Mouse (Mus musculus): ENCODE measurements at regions not wholly inside any gene's neighbourhood (a gene's known extent, or its start where the extent isn't known, plus 50 kb on each side); places are given as distances from the start of the nearest gene placed in this dataset.

- Histone ChIP-seq H3K27me3 (no peaks in the 10 kb centered on the region), H3K4me2 (replicated peaks) (no peak overlapping the region), H3K9me3 (no peaks in the 10 kb centered on the region), H3K27ac (replicated peaks) (no peak overlapping the region), H3K4me1 (no peaks in the 10 kb centered on the region), H3K4me3 (no peak overlapping the region), H3K36me3 (no peaks in the 10 kb centered on the region), H3K9ac (replicated peaks) (no peak overlapping the region)
- ATAC-seq (replicated peaks), result peak; percentile 63
- 46% methylated on average over 2 of the region's 2 CpGs for WGBS
Measured at GRCm38 (mm10) chr12:42369029-42369577, 882.9 kb upstream of the Lrrn3 start.

GRCm38 (mm10) chr12:42338996-42339680 lies 852.9 kb upstream of the Lrrn3 start:
- no peak for ATAC-seq (replicated peaks)
- no peaks in the 10 kb centered on the region for H3K9me3 ChIP-seq
- no peak overlapping the region for H3K4me3 ChIP-seq
- no peaks in the 10 kb centered on the region for H3K4me1 ChIP-seq
- WGBS, result 75% methylated on average over 3 of the region's 3 CpGs
- H3K27ac ChIP-seq (replicated peaks), result no peak overlapping the region
- H3K36me3 ChIP-seq, result no peaks in the 10 kb centered on the region
- no peak overlapping the region for H3K4me2 ChIP-seq (replicated peaks)
- no peak overlapping the region for H3K9ac ChIP-seq (replicated peaks)
- H3K27me3 ChIP-seq, result no peaks in the 10 kb centered on the region

- no peaks in the 10 kb centered on the region for H3K9me3 ChIP-seq
- H3K27me3 ChIP-seq, result no peaks in the 10 kb centered on the region
- no peak overlapping the region for H3K9ac ChIP-seq (replicated peaks)
- no peaks in the 10 kb centered on the region for H3K36me3 ChIP-seq
- H3K4me3 ChIP-seq, result no peak overlapping the region
- 86% methylated on average over 6 of the region's 6 CpGs for WGBS
- H3K4me1 ChIP-seq, result no peaks in the 10 kb centered on the region
- no peak overlapping the region for H3K27ac ChIP-seq (replicated peaks)
- ATAC-seq (replicated peaks), result no peak
- H3K4me2 ChIP-seq (replicated peaks), result no peak overlapping the region
Measured at GRCm38 (mm10) chr12:42306429-42306828, 820.2 kb upstream of the Lrrn3 start.

- no peak overlapping the region for H3K4me2 ChIP-seq (replicated peaks)
- H3K4me1 ChIP-seq, result no peaks in the 10 kb centered on the region
- H3K27me3 ChIP-seq, result no peaks in the 10 kb centered on the region
- no peak overlapping the region for H3K27ac ChIP-seq (replicated peaks)
- H3K9me3 ChIP-seq, result no peaks in the 10 kb centered on the region
- no peak overlapping the region for H3K9ac ChIP-seq (replicated peaks)
- ATAC-seq (replicated peaks), result no peak
- no peak overlapping the region for H3K4me3 ChIP-seq
- H3K36me3 ChIP-seq, result no peaks in the 10 kb centered on the region
- 78% methylated on average over 9 of the region's 9 CpGs for WGBS
Measured at GRCm38 (mm10) chr12:42277241-42278032, 791.2 kb upstream of the Lrrn3 start.

GRCm38 (mm10) chr12:42250410-42250809 lies 764.2 kb upstream of the Lrrn3 start:
- no peak overlapping the region for H3K9ac ChIP-seq (replicated peaks)
- H3K36me3 ChIP-seq, result no peaks in the 10 kb centered on the region
- H3K4me1 ChIP-seq, result no peaks in the 10 kb centered on the region
- no peaks in the 10 kb centered on the region for H3K27me3 ChIP-seq
- H3K27ac ChIP-seq (replicated peaks), result no peak overlapping the region
- H3K4me3 ChIP-seq, result no peak overlapping the region
- no peak for ATAC-seq (replicated peaks)
- no peak overlapping the region for H3K4me2 ChIP-seq (replicated peaks)
- no peaks in the 10 kb centered on the region for H3K9me3 ChIP-seq

GRCm38 (mm10) chr12:42229235-42229634 lies 743.0 kb upstream of the Lrrn3 start:
- H3K9ac ChIP-seq (replicated peaks), result no peak overlapping the region
- 0 out of 2 replicates have a peak, but pooled peaks have one; percentile 43 for ATAC-seq (replicated peaks)
- no peak overlapping the region for H3K4me2 ChIP-seq (replicated peaks)
- H3K9me3 ChIP-seq, result no peaks in the 10 kb centered on the region
- H3K4me3 ChIP-seq, result no peak overlapping the region
- H3K36me3 ChIP-seq, result no peaks in the 10 kb centered on the region
- no peaks in the 10 kb centered on the region for H3K4me1 ChIP-seq
- H3K27ac ChIP-seq (replicated peaks), result no peak overlapping the region
- no peaks in the 10 kb centered on the region for H3K27me3 ChIP-seq

- Histone ChIP-seq H3K36me3 (no peaks in the 10 kb centered on the region), H3K27ac (replicated peaks) (no peak overlapping the region), H3K4me1 (no peaks in the 10 kb centered on the region), H3K9ac (replicated peaks) (no peak overlapping the region), H3K9me3 (no peaks in the 10 kb centered on the region), H3K27me3 (no peaks in the 10 kb centered on the region), H3K4me2 (replicated peaks) (no peak overlapping the region), H3K4me3 (no peak overlapping the region)
- WGBS, result 86% methylated on average over 1 of the region's 1 CpGs
- ATAC-seq (replicated peaks), result no peak
Measured at GRCm38 (mm10) chr12:42181646-42182045, 695.4 kb upstream of the Lrrn3 start.

- Histone ChIP-seq H3K4me2 (replicated peaks) (no peak overlapping the region), H3K27ac (replicated peaks) (no peak overlapping the region), H3K36me3 (no peaks in the 10 kb centered on the region), H3K4me3 (no peak overlapping the region), H3K9ac (replicated peaks) (no peak overlapping the region), H3K4me1 (no peaks in the 10 kb centered on the region), H3K27me3 (no peaks in the 10 kb centered on the region), H3K9me3 (no peaks in the 10 kb centered on the region)
- ATAC-seq (replicated peaks), result peak; percentile 87
- 21% methylated on average over 1 of the region's 1 CpGs for WGBS
Measured at GRCm38 (mm10) chr12:42179947-42180669, 693.9 kb upstream of the Lrrn3 start.

- no peaks in the 10 kb centered on the region for H3K36me3 ChIP-seq
- WGBS, result 78% methylated on average over 4 of the region's 4 CpGs
- no peak for ATAC-seq (replicated peaks)
- no peak overlapping the region for H3K9ac ChIP-seq (replicated peaks)
- H3K9me3 ChIP-seq, result no peaks in the 10 kb centered on the region
- H3K27ac ChIP-seq (replicated peaks), result no peak overlapping the region
- H3K27me3 ChIP-seq, result no peaks in the 10 kb centered on the region
- H3K4me2 ChIP-seq (replicated peaks), result no peak overlapping the region
- H3K4me3 ChIP-seq, result no peak overlapping the region
- H3K4me1 ChIP-seq, result no peaks in the 10 kb centered on the region
Measured at GRCm38 (mm10) chr12:42147971-42148370, 661.7 kb upstream of the Lrrn3 start.

GRCm38 (mm10) chr12:42138694-42139442 lies 652.6 kb upstream of the Lrrn3 start:
- Histone ChIP-seq H3K4me2 (replicated peaks) (no peak overlapping the region), H3K9ac (replicated peaks) (no peak overlapping the region), H3K27me3 (no peaks in the 10 kb centered on the region), H3K36me3 (no peaks in the 10 kb centered on the region), H3K27ac (replicated peaks) (peak overlapping the region; percentile 70), H3K9me3 (no peaks in the 10 kb centered on the region), H3K4me3 (no peak overlapping the region), H3K4me1 (peaks cover 18% of the 10 kb centered on the region)
- ATAC-seq (replicated peaks), result peak; percentile 65
- 44% methylated on average over 3 of the region's 3 CpGs for WGBS

- Histone ChIP-seq H3K9me3 (no peaks in the 10 kb centered on the region), H3K4me1 (peaks cover 18% of the 10 kb centered on the region), H3K4me2 (replicated peaks) (no peak overlapping the region), H3K27me3 (no peaks in the 10 kb centered on the region), H3K36me3 (no peaks in the 10 kb centered on the region), H3K9ac (replicated peaks) (no peak overlapping the region), H3K27ac (replicated peaks) (peak overlapping the region; percentile 70), H3K4me3 (no peak overlapping the region)
- peak; percentile 70 for ATAC-seq (replicated peaks)
- WGBS, result 35% methylated on average over 5 of the region's 5 CpGs
Measured at GRCm38 (mm10) chr12:42138177-42138576, 651.9 kb upstream of the Lrrn3 start.

Measured in forebrain, embryonic 15.5 days (tissue).